In genomic region chr3:142948771-142949170, GRCm38 (mm10) we compare ENCODE assay signal across 9 mouse cellular contexts.
A peak's percentile ranks its signal among the peaks of the same experiment; 100 is the strongest.
DNase-seq lines count a peak whose midpoint lies in the region; ATAC-seq and TF ChIP-seq lines count a peak whose summit lies in the region.
"Had no signal": no experiment of that assay in that cellular context is flagged by ENCODE, and none has a peak within 500 bp of the region (broad histone marks: within the 10 kb centered on the region; RNA-seq: fewer than 3 reads in every experiment).

No protein-coding gene starts in this region.

- no peak overlapping the region for H3K4me3 ChIP-seq in hindbrain, embryonic 10.5 days
- H3K4me3 ChIP-seq in hindbrain, embryonic 12.5 days = no peak overlapping the region
- no peak overlapping the region for H3K4me3 ChIP-seq in ES-E14 (ENCODE audit: insufficient read depth in 1 of 2, low read depth in 1 of 2, low read length in 2 of 2, poor library complexity in 1 of 2, severe bottlenecking in 1 of 2)
- no peak overlapping the region for H3K4me3 ChIP-seq in cerebellum, adult 2 months (replicated peaks; ENCODE audit: insufficient read depth, low read depth, low read length)
- H3K4me3 ChIP-seq: embryonic facial prominence, embryonic 12.5 days had no signal

- no peaks in the 10 kb centered on the region for H3K27me3 ChIP-seq in hindbrain, embryonic 10.5 days (ENCODE audit: insufficient read depth, poor library complexity, severe bottlenecking)
- no peaks in the 10 kb centered on the region for H3K27me3 ChIP-seq in hindbrain, embryonic 12.5 days
- H3K27me3 ChIP-seq in cerebellum, adult 2 months (ENCODE audit: control insufficient read depth, insufficient read depth, low read length) = no peaks in the 10 kb centered on the region
- H3K27me3 ChIP-seq: embryonic facial prominence, embryonic 12.5 days had no signal

- no peaks in the 10 kb centered on the region for H3K4me1 ChIP-seq in hindbrain, embryonic 10.5 days (replicated peaks)
- H3K4me1 ChIP-seq in hindbrain, embryonic 12.5 days = no peaks in the 10 kb centered on the region
- H3K4me1 ChIP-seq in ES-E14 (ENCODE audit: control insufficient read depth in 2 of 2, insufficient read depth in 2 of 2, low read length in 2 of 2, poor library complexity in 1 of 2) = no peaks in the 10 kb centered on the region
- no peaks in the 10 kb centered on the region for H3K4me1 ChIP-seq in cerebellum, adult 2 months (ENCODE audit: control insufficient read depth, insufficient read depth, low read length)
- H3K4me1 ChIP-seq: embryonic facial prominence, embryonic 12.5 days had no signal

- no peak overlapping the region for H3K27ac ChIP-seq in hindbrain, embryonic 10.5 days
- H3K27ac ChIP-seq in hindbrain, embryonic 12.5 days = no peak overlapping the region
- H3K27ac ChIP-seq in ES-E14 (ENCODE audit: insufficient read depth, low read depth, low read length, poor library complexity, severe bottlenecking) = no peak overlapping the region
- no peak overlapping the region for H3K27ac ChIP-seq in cerebellum, adult 2 months (ENCODE audit: insufficient read depth, low read length)
- H3K27ac ChIP-seq: embryonic facial prominence, embryonic 12.5 days had no signal

- H3K36me3 ChIP-seq in hindbrain, embryonic 10.5 days = no peaks in the 10 kb centered on the region
- no peaks in the 10 kb centered on the region for H3K36me3 ChIP-seq in hindbrain, embryonic 12.5 days
- no peaks in the 10 kb centered on the region for H3K36me3 ChIP-seq in ES-E14 (ENCODE audit: control insufficient read depth, insufficient read depth, low read length, poor library complexity, severe bottlenecking)
- H3K36me3 ChIP-seq: embryonic facial prominence, embryonic 12.5 days had no signal

- no peak for TF ChIP-seq POLR2A in cerebellum, adult 2 months (IDR thresholded peaks at IDR 0.05; ENCODE audit: borderline replicate concordance, insufficient read depth, low read length)

- 36% methylated on average over 7 of the region's 7 CpGs for WGBS in hindbrain, embryonic 10.5 days
- 32% methylated on average over 7 of the region's 7 CpGs for WGBS in hindbrain, embryonic 12.5 days
- WGBS in cerebellum, adult 2 months = 27% methylated on average over 7 of the region's 7 CpGs

- H3K9ac ChIP-seq in hindbrain, embryonic 12.5 days = no peak overlapping the region
- H3K9ac ChIP-seq in ES-E14 (ENCODE audit: insufficient read depth, low read depth, low read length, poor library complexity, severe bottlenecking) = no peak overlapping the region
- H3K9ac ChIP-seq: embryonic facial prominence, embryonic 12.5 days had no signal

- no peak overlapping the region for H3K4me2 ChIP-seq in hindbrain, embryonic 12.5 days (replicated peaks)
- H3K4me2 ChIP-seq: embryonic facial prominence, embryonic 12.5 days had no signal

- no peaks in the 10 kb centered on the region for H3K9me3 ChIP-seq in hindbrain, embryonic 10.5 days
- no peaks in the 10 kb centered on the region for H3K9me3 ChIP-seq in hindbrain, embryonic 12.5 days (replicated peaks)
- no peaks in the 10 kb centered on the region for H3K9me3 ChIP-seq in ES-E14 (ENCODE audit: control insufficient read depth, insufficient read depth, low read depth, low read length)
- H3K9me3 ChIP-seq: embryonic facial prominence, embryonic 12.5 days had no signal

- DNase-seq in hindbrain, embryonic 10.5 days (ENCODE audit: low spot score) = peak; percentile 68
- DNase-seq in ES-E14 (ENCODE audit: low read depth, low spot score) = peak; percentile 69
- DNase-seq in cerebellum, adult 2 months = peak; percentile 8 to 36
- peak; percentile 45 to 49 for DNase-seq in frontal cortex, postnatal 25 days (ENCODE audit: low spot score in 2 of 2)
- DNase-seq in layer of hippocampus, adult 9-11 months = peak; percentile 16
- DNase-seq in testis, postnatal 14 days (ENCODE audit: low spot score) = peak; percentile 39

- ATAC-seq in hindbrain, embryonic 12.5 days (ENCODE audit: low FRiP score) = no peak
- peak; percentile 88 for ATAC-seq in megakaryocyte progenitor cell, adult 5-6 weeks (replicated peaks; ENCODE audit: poor library complexity)

- in situ Hi-C loops in ES-E14 (cut with MboI; ENCODE audit: low sequenced_read_pairs in 2 of 2, unreplicated experiment in 2 of 2) = no loop called here

- TF ChIP-seq CTCF in cerebellum, adult 2 months (IDR thresholded peaks at IDR 0.05; ENCODE audit: borderline replicate concordance, insufficient read depth, low read depth, low read length) = peak; percentile 35; the same call in 1 of the 2 replicates

TF ChIP-seq in ES-E14, 5 proteins besides CTCF, POLR2A, EP300 and RAD21:
- no peak for TF ChIP-seq HCFC1 (IDR thresholded peaks at IDR 0.05; ENCODE audit: borderline replicate concordance, insufficient read depth, low read length)
- no peak for TF ChIP-seq CHD2 (IDR thresholded peaks at IDR 0.05; ENCODE audit: low read depth, low read length)
- TF ChIP-seq MAFK (IDR thresholded peaks at IDR 0.05; ENCODE audit: insufficient read depth, low read depth, low read length) = no peak
- TF ChIP-seq ZC3H11A (IDR thresholded peaks at IDR 0.05; ENCODE audit: borderline replicate concordance, low read depth, low read length) = peak; percentile 40; the same call in 1 of the 2 replicates
- no peak for TF ChIP-seq ZNF384 (IDR thresholded peaks at IDR 0.05; ENCODE audit: low read depth, low read length)

Comparison
In these comparisons a context has a peak if more than half of its experiments do, and no peak if none do; other contexts are left out.
1. DNase-seq: peak in every context shown above with its lines; median percentile 69 in ES-E14; 68 in hindbrain, embryonic 10.5 days; 47 in frontal cortex, postnatal 25 days; 39 in testis, postnatal 14 days; 22 in cerebellum, adult 2 months; 16 in layer of hippocampus, adult 9-11 months.